Mouse (Mus musculus): Measurements from ENCODE around the gene C1qa. TPM values are rescaled to one million over a fixed set of nuclear protein-coding genes. Genes with fewer than 3 reads are reported as not detected.

C1qa gene
- polyA plus RNA-seq, 1 experiment from 2014 or later, result 50.0 TPM

GRCm38 (mm10) chr4:136875012-136875411 is 23.6 kb downstream of the C1qa start:
- H3K36me3 ChIP-seq, result no peaks in the 10 kb centered on the region
- no peaks in the 10 kb centered on the region for H3K9me3 ChIP-seq
- H3K27ac ChIP-seq, result no peak overlapping the region
- WGBS, result 82% methylated on average over 14 of the region's 14 CpGs
- no peaks in the 10 kb centered on the region for H3K4me1 ChIP-seq (replicated peaks)
- H3K4me3 ChIP-seq (replicated peaks), result no peak overlapping the region
- H3K27me3 ChIP-seq (replicated peaks), result no peaks in the 10 kb centered on the region
- ATAC-seq, result no peak
- H3K9ac ChIP-seq, result no peak overlapping the region
- H3K4me2 ChIP-seq (replicated peaks), result no peak overlapping the region

GRCm38 (mm10) chr4:136868371-136868770 is 30.2 kb downstream of the C1qa start:
- Histone ChIP-seq H3K4me2 (replicated peaks) (no peak overlapping the region), H3K9ac (no peak overlapping the region), H3K4me3 (replicated peaks) (no peak overlapping the region), H3K36me3 (no peaks in the 10 kb centered on the region), H3K27ac (no peak overlapping the region), H3K9me3 (no peaks in the 10 kb centered on the region), H3K27me3 (replicated peaks) (no peaks in the 10 kb centered on the region), H3K4me1 (replicated peaks) (peaks cover 11% of the 10 kb centered on the region)
- ATAC-seq, result peak; percentile 71
- WGBS, result 56% methylated on average over 6 of the region's 6 CpGs

GRCm38 (mm10) chr4:136867690-136868345 is 30.8 kb downstream of the C1qa start:
- peak overlapping the region; percentile 30; the same call in 1 of the 2 replicates for H3K4me2 ChIP-seq (replicated peaks)

GRCm38 (mm10) chr4:136865531-136865930 is 33.1 kb downstream of the C1qa start:
- no peak for ATAC-seq
- H3K27me3 ChIP-seq (replicated peaks), result 0 out of 2 replicates have a peak, but pooled peaks cover 3% of the 10 kb centered on the region
- no peak overlapping the region for H3K9ac ChIP-seq
- no peak overlapping the region for H3K4me2 ChIP-seq (replicated peaks)
- no peaks in the 10 kb centered on the region for H3K36me3 ChIP-seq
- no peak overlapping the region for H3K4me3 ChIP-seq (replicated peaks)
- 60% methylated on average over 5 of the region's 5 CpGs for WGBS
- H3K4me1 ChIP-seq (replicated peaks), result peaks cover 22% of the 10 kb centered on the region
- no peaks in the 10 kb centered on the region for H3K9me3 ChIP-seq
- H3K27ac ChIP-seq, result no peak overlapping the region

More at GRCm38 (mm10) chr4:136867690-136868345, 30.8 kb downstream of the C1qa start:
- Histone ChIP-seq H3K27ac (no peak overlapping the region), H3K36me3 (no peaks in the 10 kb centered on the region), H3K4me3 (replicated peaks) (no peak overlapping the region), H3K4me1 (replicated peaks) (peaks cover 15% of the 10 kb centered on the region), H3K27me3 (replicated peaks) (no peaks in the 10 kb centered on the region), H3K9ac (no peak overlapping the region), H3K9me3 (no peaks in the 10 kb centered on the region)
- 11% methylated on average over 10 of the region's 12 CpGs for WGBS
- peak; percentile 62 for ATAC-seq

GRCm38 (mm10) chr4:136864751-136865470 is 33.7 kb downstream of the C1qa start:
- H3K36me3 ChIP-seq, result no peaks in the 10 kb centered on the region
- ATAC-seq, result no peak
- no peak overlapping the region for H3K4me3 ChIP-seq (replicated peaks)
- 18% methylated on average over 15 of the region's 15 CpGs for WGBS
- no peak overlapping the region for H3K27ac ChIP-seq
- no peaks in the 10 kb centered on the region for H3K9me3 ChIP-seq
- peaks cover 22% of the 10 kb centered on the region for H3K4me1 ChIP-seq (replicated peaks)
- no peak overlapping the region for H3K9ac ChIP-seq
- no peak overlapping the region for H3K4me2 ChIP-seq (replicated peaks)
- H3K27me3 ChIP-seq (replicated peaks), result 0 out of 2 replicates have a peak, but pooled peaks cover 3% of the 10 kb centered on the region

- H3K27me3 ChIP-seq (replicated peaks), result 0 out of 2 replicates have a peak, but pooled peaks cover 3% of the 10 kb centered on the region
- no peak overlapping the region for H3K27ac ChIP-seq
- WGBS, result 49% methylated on average over 9 of the region's 9 CpGs
- no peak overlapping the region for H3K9ac ChIP-seq
- no peak overlapping the region for H3K4me3 ChIP-seq (replicated peaks)
- H3K4me1 ChIP-seq (replicated peaks), result peaks cover 22% of the 10 kb centered on the region
- H3K36me3 ChIP-seq, result no peaks in the 10 kb centered on the region
- H3K4me2 ChIP-seq (replicated peaks), result no peak overlapping the region
- no peak for ATAC-seq
- H3K9me3 ChIP-seq, result no peaks in the 10 kb centered on the region
Observed at GRCm38 (mm10) chr4:136863517-136863916, 35.1 kb downstream of the C1qa start.

- Histone ChIP-seq H3K9ac (no peak overlapping the region), H3K4me2 (replicated peaks) (no peak overlapping the region), H3K27ac (no peak overlapping the region), H3K4me1 (replicated peaks) (peaks cover 15% of the 10 kb centered on the region), H3K36me3 (no peaks in the 10 kb centered on the region), H3K27me3 (replicated peaks) (0 out of 2 replicates have a peak, but pooled peaks cover 3% of the 10 kb centered on the region), H3K4me3 (replicated peaks) (no peak overlapping the region), H3K9me3 (no peaks in the 10 kb centered on the region)
- 65% methylated on average over 2 of the region's 2 CpGs for WGBS
- no peak for ATAC-seq
Observed at GRCm38 (mm10) chr4:136862411-136862810, 36.2 kb downstream of the C1qa start.

GRCm38 (mm10) chr4:136861806-136862205 is 36.8 kb downstream of the C1qa start:
- Histone ChIP-seq H3K9me3 (no peaks in the 10 kb centered on the region), H3K4me3 (replicated peaks) (no peak overlapping the region), H3K27ac (no peak overlapping the region), H3K9ac (peak overlapping the region; percentile 21; the same call in 1 of the 2 replicates), H3K4me2 (replicated peaks) (no peak overlapping the region; the same call in 1 of the 2 replicates), H3K4me1 (replicated peaks) (peaks cover 15% of the 10 kb centered on the region), H3K27me3 (replicated peaks) (0 out of 2 replicates have a peak, but pooled peaks cover 3% of the 10 kb centered on the region), H3K36me3 (no peaks in the 10 kb centered on the region)
- 0 out of 2 replicates have a peak, but pooled peaks have one; percentile 24 for ATAC-seq
- WGBS, result 10% methylated on average over 17 of the region's 17 CpGs

GRCm38 (mm10) chr4:136860022-136860421 is 38.6 kb downstream of the C1qa start:
- H3K4me2 ChIP-seq (replicated peaks), result no peak overlapping the region
- WGBS, result 85% methylated on average over 7 of the region's 7 CpGs
- H3K27me3 ChIP-seq (replicated peaks), result 0 out of 2 replicates have a peak, but pooled peaks cover 3% of the 10 kb centered on the region
- no peaks in the 10 kb centered on the region for H3K9me3 ChIP-seq
- H3K27ac ChIP-seq, result no peak overlapping the region
- H3K4me1 ChIP-seq (replicated peaks), result peaks cover 13% of the 10 kb centered on the region
- no peak overlapping the region for H3K4me3 ChIP-seq (replicated peaks)
- H3K36me3 ChIP-seq, result no peaks in the 10 kb centered on the region
- ATAC-seq, result no peak
- no peak overlapping the region for H3K9ac ChIP-seq

GRCm38 (mm10) chr4:136855081-136855480 is 43.5 kb downstream of the C1qa start:
- ATAC-seq, result no peak
- H3K9ac ChIP-seq, result no peak overlapping the region
- H3K4me1 ChIP-seq (replicated peaks), result no peaks in the 10 kb centered on the region
- WGBS, result 35% methylated on average over 6 of the region's 6 CpGs
- no peak overlapping the region for H3K27ac ChIP-seq
- no peaks in the 10 kb centered on the region for H3K36me3 ChIP-seq
- no peaks in the 10 kb centered on the region for H3K27me3 ChIP-seq (replicated peaks)
- no peak overlapping the region for H3K4me3 ChIP-seq (replicated peaks)
- H3K4me2 ChIP-seq (replicated peaks), result no peak overlapping the region
- H3K9me3 ChIP-seq, result no peaks in the 10 kb centered on the region

GRCm38 (mm10) chr4:136852989-136853388 is 45.6 kb downstream of the C1qa start:
- WGBS, result 55% methylated on average over 12 of the region's 12 CpGs
- Histone ChIP-seq H3K4me1 (replicated peaks) (no peaks in the 10 kb centered on the region), H3K4me2 (replicated peaks) (peak overlapping the region; percentile 45), H3K4me3 (replicated peaks) (no peak overlapping the region), H3K9me3 (no peaks in the 10 kb centered on the region), H3K9ac (no peak overlapping the region), H3K27me3 (replicated peaks) (no peaks in the 10 kb centered on the region), H3K36me3 (no peaks in the 10 kb centered on the region), H3K27ac (peak overlapping the region; percentile 89)
- ATAC-seq, result peak; percentile 89

GRCm38 (mm10) chr4:136852119-136852518 is 46.5 kb downstream of the C1qa start:
- ATAC-seq, result peak; percentile 90
- Histone ChIP-seq H3K36me3 (no peaks in the 10 kb centered on the region), H3K4me2 (replicated peaks) (peak overlapping the region; percentile 45), H3K27me3 (replicated peaks) (no peaks in the 10 kb centered on the region), H3K4me3 (replicated peaks) (no peak overlapping the region), H3K9ac (no peak overlapping the region), H3K4me1 (replicated peaks) (no peaks in the 10 kb centered on the region), H3K9me3 (no peaks in the 10 kb centered on the region), H3K27ac (peak overlapping the region; percentile 89)
- WGBS, result 36% methylated on average over 5 of the region's 5 CpGs

Data from intestine, embryonic 15.5 days (tissue).